Mouse (Mus musculus) adrenal gland, adult (tissue): ENCODE measurements at regions not wholly inside any gene's neighbourhood (a gene's known extent, or its start where the extent isn't known, plus 50 kb on each side); places are given as distances from the start of the nearest gene placed in this dataset.

ENCODE experiments used
- DNase-seq, 2 experiments: peaks; one replicate each; pipeline ENCODE4 v3.0.0; 2022 to 2023; ENCODE audit warnings: low spot score in 1 of 2; ENCODE audit not compliant: inconsistent age in 2 of 2

- no peak for DNase-seq
Measured at GRCm38 (mm10) chr9:56547291-56547977, 129.0 kb downstream of the Hmg20a start.

- DNase-seq, result no peak
Measured at GRCm38 (mm10) chr9:56549774-56550173, 131.4 kb downstream of the Hmg20a start.

- no peak for DNase-seq
Measured at GRCm38 (mm10) chr9:56550178-56550577, 131.8 kb downstream of the Hmg20a start.

- peak; percentile 11 to 50 for DNase-seq
Measured at GRCm38 (mm10) chr9:56551376-56552186, 133.2 kb downstream of the Hmg20a start.

- DNase-seq, result peak in 1 of 2 experiments; percentile 32
Measured at GRCm38 (mm10) chr9:56552187-56552686, 133.8 kb downstream of the Hmg20a start.

GRCm38 (mm10) chr9:56552766-56553165, 134.4 kb downstream of the Hmg20a start:
- DNase-seq, result peak; percentile 92 to 96

- DNase-seq, result peak in 1 of 2 experiments; percentile 9
Measured at GRCm38 (mm10) chr9:56553626-56554025, 135.2 kb downstream of the Hmg20a start.

- DNase-seq, result peak; percentile 23 to 65
Measured at GRCm38 (mm10) chr9:56554096-56554495, 135.7 kb downstream of the Hmg20a start.

- no peak for DNase-seq
Measured at GRCm38 (mm10) chr9:56559618-56560144, 141.3 kb downstream of the Hmg20a start.

- no peak for DNase-seq
Measured at GRCm38 (mm10) chr9:56562440-56562839, 144.0 kb downstream of the Hmg20a start.

- no peak for DNase-seq
Measured at GRCm38 (mm10) chr9:56564048-56564737, 145.8 kb downstream of the Hmg20a start.
